Mouse (Mus musculus): ENCODE results near the gene Slc7a5. TPM values are rescaled to one million over a fixed set of nuclear protein-coding genes. Genes with fewer than 3 reads are reported as not detected.

The Slc7a5 gene
- polyA plus RNA-seq, 1 experiment from 2014 or later, result 10.5 TPM

DNA sequence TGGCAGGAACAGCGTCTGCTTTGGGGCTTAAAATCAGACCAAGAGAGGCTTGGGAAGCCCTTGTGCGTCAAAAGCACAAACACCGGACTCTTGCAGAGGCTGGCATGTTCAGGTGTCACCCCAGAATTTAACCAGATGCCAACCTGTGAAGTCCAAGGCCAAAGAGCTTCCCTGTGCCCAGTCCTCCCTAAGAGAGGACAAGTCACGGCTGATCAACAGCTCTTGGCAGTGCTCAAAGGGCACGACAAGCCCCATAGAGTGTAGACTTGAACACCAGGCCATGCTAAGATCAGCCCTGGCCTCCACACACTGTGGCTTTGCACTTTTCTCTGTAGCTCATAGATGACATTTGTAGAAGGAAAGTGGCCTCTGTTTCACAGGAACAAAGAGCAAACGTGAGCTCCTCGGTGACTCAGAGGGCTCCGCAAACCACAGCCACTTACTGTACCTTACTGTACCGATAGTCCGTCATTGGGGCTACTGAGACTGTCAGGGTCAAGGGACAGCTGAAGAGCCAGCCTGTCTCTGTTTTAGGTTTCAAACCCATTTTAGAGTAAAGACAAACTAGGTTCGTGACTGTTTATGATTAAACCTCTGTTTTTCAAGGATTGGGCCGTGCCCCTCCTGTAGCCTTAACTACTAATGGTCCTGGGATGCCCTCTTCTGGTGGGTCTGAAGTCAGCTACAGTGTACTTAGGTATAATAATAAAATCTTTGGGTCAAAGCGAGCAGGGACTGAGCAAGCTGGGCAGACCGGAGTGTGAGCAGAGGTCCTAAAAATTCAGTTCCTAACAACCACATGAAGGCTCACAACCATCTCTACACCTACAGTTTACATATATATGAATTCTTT, 25.4 kb upstream of the Slc7a5 start:
- H3K36me3 ChIP-seq (replicated peaks; ENCODE audit: insufficient read depth, low read length), result no peaks in the 10 kb centered on the region; the same call in 1 of the 2 replicates
- no peaks in the 10 kb centered on the region for H3K27me3 ChIP-seq (ENCODE audit: insufficient read depth, low read length)
- H3K4me2 ChIP-seq (ENCODE audit: low read depth, low read length), result no peak overlapping the region
- no peak overlapping the region for H3K27ac ChIP-seq (ENCODE audit: low read depth)
- 80% methylated on average over 14 of the region's 14 CpGs for WGBS (ENCODE audit: insufficient replicate concordance)
- H3K4me3 ChIP-seq (ENCODE audit: low read depth, low read length), result no peak overlapping the region
- no peaks in the 10 kb centered on the region for H3K4me1 ChIP-seq (ENCODE audit: insufficient read depth)
- DNase-seq (no peak), ATAC-seq (no peak)
- no peaks in the 10 kb centered on the region for H3K9me3 ChIP-seq (ENCODE audit: low read length)
- no peak overlapping the region for H3K9ac ChIP-seq (replicated peaks)
- TF ChIP-seq CTCF (IDR thresholded peaks at IDR 0.05; ENCODE audit: low read depth) (peak; percentile 34), EP300 (IDR thresholded peaks at IDR 0.05; ENCODE audit: low read depth) (no peak)

DNA sequence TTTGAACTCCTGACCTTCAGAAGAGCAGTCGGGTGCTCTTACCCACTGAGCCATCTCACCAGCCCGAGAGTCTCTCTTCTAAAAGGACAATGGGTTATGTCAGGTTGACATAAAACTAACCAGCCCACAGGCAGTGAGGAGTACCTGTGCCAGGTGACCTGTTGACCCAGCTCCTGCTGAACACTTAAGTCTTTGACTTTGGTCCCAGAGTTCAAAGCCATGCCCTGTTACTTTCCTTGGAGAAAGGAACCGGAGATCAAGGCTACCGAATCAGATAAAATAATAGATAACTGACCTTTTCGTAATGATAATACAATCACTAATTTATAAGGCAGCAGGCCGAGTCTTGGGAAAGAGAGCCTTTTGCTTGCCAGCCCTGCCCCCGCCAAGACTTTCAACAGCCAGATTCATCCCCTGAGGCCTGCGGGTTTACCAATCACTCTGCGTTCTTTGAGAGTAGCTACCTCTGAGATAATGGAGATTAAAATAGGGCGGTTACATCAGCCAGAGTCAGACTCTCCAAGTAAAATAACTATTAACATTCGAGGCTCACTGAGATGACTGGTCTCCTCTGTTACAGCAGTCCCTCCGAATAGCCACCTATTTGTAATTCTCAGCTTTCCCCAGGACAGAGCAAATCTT, 24.7 kb upstream of the Slc7a5 start:
- H3K27ac ChIP-seq (ENCODE audit: low read depth), result no peak overlapping the region
- 73% methylated on average over 12 of the region's 12 CpGs for whole genome bisulfite sequencing (ENCODE audit: insufficient replicate concordance)
- H3K4me3 ChIP-seq (ENCODE audit: low read depth, low read length), result no peak overlapping the region
- H3K27me3 ChIP-seq (ENCODE audit: insufficient read depth, low read length), result no peaks in the 10 kb centered on the region
- H3K4me1 ChIP-seq (ENCODE audit: insufficient read depth), result no peaks in the 10 kb centered on the region
- TF ChIP-seq EP300 (IDR thresholded peaks at IDR 0.05; ENCODE audit: low read depth), result no peak
- no peak for TF ChIP-seq CTCF (IDR thresholded peaks at IDR 0.05; ENCODE audit: low read depth)
- ATAC-seq (no peak), DNase-seq (no peak)
- no peak overlapping the region for H3K9ac ChIP-seq (replicated peaks)
- no peaks in the 10 kb centered on the region; the same call in 1 of the 2 replicates for H3K36me3 ChIP-seq (replicated peaks; ENCODE audit: insufficient read depth, low read length)
- no peak overlapping the region for H3K4me2 ChIP-seq (ENCODE audit: low read depth, low read length)
- no peaks in the 10 kb centered on the region for H3K9me3 ChIP-seq (ENCODE audit: low read length)

DNA sequence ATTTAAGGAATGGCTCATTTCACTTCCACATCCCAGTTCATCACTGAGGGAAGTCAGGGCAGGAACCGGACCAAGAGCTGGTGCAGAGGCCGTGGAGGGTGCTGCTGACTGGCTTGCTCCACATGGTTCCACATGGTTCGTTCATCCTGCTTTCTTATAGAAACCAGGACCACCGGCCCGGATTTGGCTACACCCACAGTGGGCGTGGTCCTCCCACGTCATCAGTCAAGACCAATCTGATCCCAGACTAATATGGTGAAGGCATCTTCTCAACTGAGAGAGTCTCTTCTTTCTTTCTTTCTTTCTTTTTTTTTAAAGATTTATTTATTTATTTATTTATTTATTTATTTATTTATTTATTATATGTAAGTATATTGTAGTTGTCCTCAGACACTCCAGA, 24.1 kb upstream of the Slc7a5 start:
- no peak overlapping the region for H3K27ac ChIP-seq (ENCODE audit: low read depth)
- TF ChIP-seq CTCF (IDR thresholded peaks at IDR 0.05; ENCODE audit: low read depth) (no peak), EP300 (IDR thresholded peaks at IDR 0.05; ENCODE audit: low read depth) (no peak)
- no peaks in the 10 kb centered on the region for H3K4me1 ChIP-seq (ENCODE audit: insufficient read depth)
- no peaks in the 10 kb centered on the region for H3K9me3 ChIP-seq (ENCODE audit: low read length)
- 78% methylated on average over 7 of the region's 7 CpGs for WGBS (ENCODE audit: insufficient replicate concordance)
- no peak for DNase-seq
- H3K4me2 ChIP-seq (ENCODE audit: low read depth, low read length), result no peak overlapping the region
- no peak overlapping the region for H3K9ac ChIP-seq (replicated peaks)
- no peaks in the 10 kb centered on the region; the same call in 1 of the 2 replicates for H3K36me3 ChIP-seq (replicated peaks; ENCODE audit: insufficient read depth, low read length)
- ATAC-seq, result no peak
- no peak overlapping the region for H3K4me3 ChIP-seq (ENCODE audit: low read depth, low read length)
- H3K27me3 ChIP-seq (ENCODE audit: insufficient read depth, low read length), result no peaks in the 10 kb centered on the region

DNA sequence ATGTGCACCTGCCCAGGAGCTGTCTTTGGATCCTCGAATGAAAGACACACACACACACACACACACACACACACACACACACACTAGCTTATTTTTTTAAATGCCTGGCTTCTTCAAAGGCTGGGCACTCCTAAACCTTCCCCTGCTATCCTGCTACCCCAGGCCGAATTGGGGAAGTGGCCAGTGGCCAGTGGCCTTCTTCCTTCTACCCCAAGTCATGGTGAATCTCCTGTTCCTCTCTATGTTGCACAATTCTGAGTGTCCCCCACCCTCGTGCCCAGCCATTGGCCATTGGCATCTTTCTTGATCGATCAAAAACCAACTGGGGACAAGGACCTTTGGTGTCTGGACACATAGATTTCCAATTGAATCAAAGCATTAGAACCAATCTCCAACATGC, 22.6 kb upstream of the Slc7a5 start:
- Histone ChIP-seq H3K4me2 (ENCODE audit: low read depth, low read length) (no peak overlapping the region), H3K36me3 (replicated peaks; ENCODE audit: insufficient read depth, low read length) (no peaks in the 10 kb centered on the region; the same call in 1 of the 2 replicates), H3K9ac (replicated peaks) (no peak overlapping the region), H3K27ac (ENCODE audit: low read depth) (no peak overlapping the region), H3K4me3 (ENCODE audit: low read depth, low read length) (no peak overlapping the region), H3K27me3 (ENCODE audit: insufficient read depth, low read length) (no peaks in the 10 kb centered on the region), H3K4me1 (ENCODE audit: insufficient read depth) (no peaks in the 10 kb centered on the region), H3K9me3 (ENCODE audit: low read length) (no peaks in the 10 kb centered on the region)
- DNase-seq (no peak), ATAC-seq (no peak)
- 61% methylated on average over 4 of the region's 4 CpGs for WGBS (ENCODE audit: insufficient replicate concordance)
- TF ChIP-seq EP300 (IDR thresholded peaks at IDR 0.05; ENCODE audit: low read depth) (no peak), CTCF (IDR thresholded peaks at IDR 0.05; ENCODE audit: low read depth) (no peak)

DNA sequence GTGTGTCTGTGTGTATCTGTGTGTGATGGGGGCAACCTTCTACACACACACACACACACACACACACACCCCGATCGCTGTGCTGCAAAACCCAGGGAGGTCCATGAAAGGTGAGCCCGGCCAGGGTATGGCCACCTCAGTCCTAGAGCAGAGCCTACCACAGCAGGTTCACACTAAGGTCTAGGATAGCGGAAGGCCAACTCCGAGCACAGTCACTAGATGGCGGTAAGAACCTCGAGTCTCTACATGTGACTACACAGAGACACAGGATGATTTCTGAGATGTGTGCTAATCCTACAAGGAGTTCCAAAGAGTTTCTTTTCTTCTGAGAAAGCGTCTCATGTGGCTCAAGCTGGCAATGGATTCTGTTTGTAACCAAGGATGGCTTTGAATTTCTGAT, 19.8 kb upstream of the Slc7a5 start:
- Histone ChIP-seq H3K4me3 (ENCODE audit: low read depth, low read length) (no peak overlapping the region), H3K4me2 (ENCODE audit: low read depth, low read length) (no peak overlapping the region), H3K27me3 (ENCODE audit: insufficient read depth, low read length) (no peaks in the 10 kb centered on the region), H3K4me1 (ENCODE audit: insufficient read depth) (no peaks in the 10 kb centered on the region), H3K9me3 (ENCODE audit: low read length) (no peaks in the 10 kb centered on the region), H3K9ac (replicated peaks) (no peak overlapping the region), H3K36me3 (replicated peaks; ENCODE audit: insufficient read depth, low read length) (no peaks in the 10 kb centered on the region), H3K27ac (ENCODE audit: low read depth) (no peak overlapping the region)
- 35% methylated on average over 8 of the region's 8 CpGs for WGBS (ENCODE audit: insufficient replicate concordance)
- DNase-seq, result peak; percentile 59
- TF ChIP-seq EP300 (IDR thresholded peaks at IDR 0.05; ENCODE audit: low read depth) (no peak), CTCF (IDR thresholded peaks at IDR 0.05; ENCODE audit: low read depth) (peak; percentile 74)
- peak; percentile 53 for ATAC-seq

DNA sequence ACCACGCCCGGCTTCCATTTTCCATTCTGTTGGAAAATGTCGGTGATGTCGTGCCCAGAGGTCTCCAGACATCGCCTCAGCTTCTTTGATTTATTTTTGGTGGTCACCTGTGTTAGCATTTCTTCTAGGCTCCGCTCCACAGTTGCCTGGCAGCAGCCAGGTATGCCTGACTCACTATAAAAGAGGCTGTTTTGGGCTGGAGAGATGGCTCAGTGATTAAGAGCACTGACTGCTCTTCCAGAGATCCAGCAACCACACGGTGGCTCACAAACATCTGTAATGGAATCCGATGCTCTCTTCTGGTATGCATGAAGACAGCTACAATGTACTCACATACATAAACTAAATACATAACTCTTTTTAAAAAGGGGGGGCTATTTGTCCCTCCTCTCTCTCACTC, 18.8 kb upstream of the Slc7a5 start:
- no peak for ATAC-seq
- no peak overlapping the region for H3K4me2 ChIP-seq (ENCODE audit: low read depth, low read length)

More for the DNA sequence above, 18.8 kb upstream of the Slc7a5 start:
- no peak for TF ChIP-seq EP300 (IDR thresholded peaks at IDR 0.05; ENCODE audit: low read depth)
- TF ChIP-seq CTCF (IDR thresholded peaks at IDR 0.05; ENCODE audit: low read depth), result no peak
- 63% methylated on average over 8 of the region's 8 CpGs for WGBS (ENCODE audit: insufficient replicate concordance)
- Histone ChIP-seq H3K9ac (replicated peaks) (no peak overlapping the region), H3K36me3 (replicated peaks; ENCODE audit: insufficient read depth, low read length) (no peaks in the 10 kb centered on the region), H3K27me3 (ENCODE audit: insufficient read depth, low read length) (no peaks in the 10 kb centered on the region), H3K4me3 (ENCODE audit: low read depth, low read length) (no peak overlapping the region), H3K4me1 (ENCODE audit: insufficient read depth) (no peaks in the 10 kb centered on the region), H3K27ac (ENCODE audit: low read depth) (no peak overlapping the region), H3K9me3 (ENCODE audit: low read length) (no peaks in the 10 kb centered on the region)
- no peak for DNase-seq

Data from liver, postnatal 0 days (tissue).